Mouse (Mus musculus) ovary, postnatal 14 days (tissue): ENCODE data around the gene Sept9.
A peak's percentile ranks its signal among the peaks of the same experiment; 100 is the strongest.

Experiments
- DNase-seq: peaks from one replicate; pipeline ENCODE4 v3.0.0; 2022; ENCODE audit warnings: low spot score

Gene Sept9

GRCm38 (mm10) chr11:117176304-117176703, 23.2 kb upstream of the Sept9 start:
- DNase-seq = no peak

DNA sequence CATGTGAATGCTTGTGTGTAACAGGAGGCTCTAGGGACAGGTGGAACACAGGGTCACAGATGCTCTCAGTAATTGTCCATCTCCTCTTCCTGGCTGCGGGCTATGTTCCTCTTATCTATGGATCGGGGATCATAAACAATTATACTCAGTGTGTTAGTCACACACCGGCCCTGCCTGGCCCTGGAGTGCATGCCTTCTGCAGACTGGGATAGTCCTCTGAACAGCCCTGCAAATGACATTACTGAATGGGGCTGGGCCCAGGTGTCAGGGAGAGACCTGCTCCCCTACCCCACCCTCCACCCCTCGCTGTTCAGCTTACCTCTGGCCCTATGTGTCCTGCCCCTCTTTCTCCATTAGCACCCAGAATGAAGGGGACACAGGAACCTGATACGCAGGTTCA, 22.6 kb upstream of the Sept9 start:
- no peak for DNase-seq

GRCm38 (mm10) chr11:117177303-117177979, 22.0 kb upstream of the Sept9 start:
- DNase-seq = peak; percentile 89

DNA sequence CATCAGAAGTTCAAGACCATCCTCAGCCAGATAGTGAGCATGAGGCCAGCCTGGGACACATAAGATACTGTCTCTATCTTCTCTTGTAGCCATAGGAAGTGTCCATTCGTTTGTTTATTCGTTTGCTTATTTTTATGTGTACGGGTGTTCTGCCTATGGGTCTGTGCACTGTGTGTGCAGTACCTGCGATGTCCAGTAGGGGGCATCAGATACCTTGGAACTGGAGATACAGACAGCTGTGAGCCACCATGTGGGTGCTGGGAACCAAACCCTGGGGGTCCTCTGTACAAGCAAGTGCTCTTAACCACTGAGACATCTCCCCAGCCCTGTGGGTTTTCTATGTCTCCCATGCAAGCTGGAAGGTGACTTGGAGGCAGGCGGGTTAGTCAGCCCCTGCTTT, 19.6 kb upstream of the Sept9 start:
- no peak for DNase-seq

DNA sequence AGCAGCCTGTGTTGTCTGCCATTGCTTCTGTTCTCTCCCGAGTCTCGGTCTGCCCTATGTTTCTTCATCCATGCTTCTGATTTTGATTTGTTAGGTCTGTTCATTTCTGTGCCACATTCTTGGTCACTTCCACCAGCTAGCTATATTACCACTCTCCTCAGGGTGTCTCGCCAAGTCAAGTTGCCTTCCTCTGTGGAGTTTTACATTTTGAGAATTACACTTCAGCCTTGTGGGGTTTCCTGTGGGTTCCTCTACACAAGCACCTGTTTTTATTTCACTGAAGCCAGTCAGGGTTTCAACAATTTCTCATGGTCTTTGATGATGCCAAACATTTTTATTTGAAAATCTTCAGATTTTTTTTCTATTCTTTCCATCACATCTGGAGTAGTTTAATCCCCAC, 16.7 kb upstream of the Sept9 start:
- no peak for DNase-seq

- DNase-seq = no peak
These were observed 16.2 kb upstream of the Sept9 start for GRCm38 (mm10) chr11:117183299-117183698.

DNA sequence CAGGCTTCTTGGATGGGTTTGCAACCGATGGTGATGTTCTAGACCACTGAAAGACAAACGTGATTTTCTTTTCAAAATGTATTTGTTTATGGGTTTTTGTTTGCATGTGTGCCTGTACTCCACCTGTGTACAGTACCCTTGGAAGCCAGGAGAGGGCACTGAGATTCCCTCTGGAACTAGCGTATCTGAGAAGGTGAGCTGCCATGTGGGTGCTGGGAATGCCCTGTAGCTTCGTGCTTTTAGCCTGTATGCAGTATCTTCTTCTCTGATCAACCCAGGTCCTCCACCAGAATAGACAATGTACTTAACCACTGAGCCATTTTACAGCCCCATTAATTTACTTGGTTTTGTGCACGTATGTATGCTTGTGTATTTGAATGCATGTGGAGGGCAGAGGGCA, 15.6 kb upstream of the Sept9 start:
- DNase-seq = no peak

GRCm38 (mm10) chr11:117185076-117185933, 14.2 kb upstream of the Sept9 start:
- no peak for DNase-seq

GRCm38 (mm10) chr11:117191524-117191923, 7.9 kb upstream of the Sept9 start:
- no peak for DNase-seq

DNA sequence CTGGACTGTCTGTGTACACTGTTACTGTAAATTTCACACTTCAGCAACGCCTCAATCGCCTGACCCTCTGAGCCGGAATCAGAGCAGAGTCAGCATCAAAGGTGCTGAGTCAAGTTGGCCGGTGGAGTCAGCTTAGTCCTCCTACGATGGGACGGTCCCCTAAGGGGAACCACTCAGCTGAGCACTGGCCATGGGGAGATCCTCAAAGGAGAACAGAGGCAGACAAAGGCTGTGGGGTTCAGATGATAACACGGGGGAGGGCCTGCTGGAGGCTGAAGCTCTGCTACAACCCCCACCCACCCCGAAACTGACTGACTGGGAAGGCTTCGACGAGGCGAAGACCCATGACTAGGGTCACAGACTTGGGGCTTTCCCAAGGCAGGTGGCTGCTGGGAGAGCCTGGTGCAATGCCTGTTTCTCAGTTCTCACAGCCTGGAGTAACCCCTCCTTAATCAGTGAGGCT, 5.0 kb upstream of the Sept9 start:
- DNase-seq = no peak

GRCm38 (mm10) chr11:117195616-117196015, 3.8 kb upstream of the Sept9 start:
- no peak for DNase-seq

- no peak for DNase-seq
These were observed 2.8 kb upstream of the Sept9 start for GRCm38 (mm10) chr11:117196681-117197080.

DNA sequence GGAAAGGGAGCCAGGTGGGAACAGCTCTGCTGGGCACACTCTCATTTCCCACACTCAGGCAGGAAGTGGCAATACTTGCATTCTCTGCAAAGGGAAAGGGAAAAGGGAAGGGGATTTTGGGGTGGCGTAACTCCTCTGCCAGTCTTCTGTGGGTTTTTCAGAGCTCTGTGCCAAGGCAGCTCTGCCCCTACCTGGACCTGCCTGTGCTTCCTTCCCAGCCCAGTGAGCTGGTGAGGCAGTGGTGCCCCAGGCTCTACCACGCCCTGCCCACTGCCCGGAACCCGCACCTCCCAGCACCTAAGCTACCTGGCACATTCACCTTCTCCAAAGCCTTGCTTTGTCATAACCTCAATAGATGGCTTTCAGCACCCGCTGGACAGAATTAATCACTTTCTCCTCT, 1.3 kb upstream of the Sept9 start:
- no peak for DNase-seq

- no peak for DNase-seq
These were observed 2.4 kb downstream of the Sept9 start for GRCm38 (mm10) chr11:117201846-117202245.

DNA sequence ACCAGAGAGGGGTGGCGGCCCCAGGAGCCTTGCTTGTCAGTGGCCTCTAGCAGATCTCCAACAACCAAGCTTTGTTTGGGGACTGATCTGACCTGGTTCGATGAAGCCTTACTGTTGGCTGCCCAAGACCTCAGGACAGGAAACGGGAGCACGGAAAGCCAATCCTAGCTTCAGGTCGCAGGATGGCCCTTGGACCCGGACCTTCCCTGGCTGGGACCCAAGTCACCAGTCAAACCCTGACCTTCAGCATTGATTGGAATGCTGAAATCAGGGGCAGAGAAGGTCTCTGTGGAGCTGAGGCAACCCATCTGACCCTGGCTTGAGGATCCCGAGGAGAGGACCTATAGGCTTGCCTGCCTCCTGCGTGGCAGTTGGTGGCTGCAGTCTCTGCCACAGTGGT, 5.1 kb downstream of the Sept9 start:
- no peak for DNase-seq

GRCm38 (mm10) chr11:117205042-117205441, 5.6 kb downstream of the Sept9 start:
- DNase-seq = peak; percentile 43

GRCm38 (mm10) chr11:117205447-117205846, 6.0 kb downstream of the Sept9 start:
- no peak for DNase-seq

DNA sequence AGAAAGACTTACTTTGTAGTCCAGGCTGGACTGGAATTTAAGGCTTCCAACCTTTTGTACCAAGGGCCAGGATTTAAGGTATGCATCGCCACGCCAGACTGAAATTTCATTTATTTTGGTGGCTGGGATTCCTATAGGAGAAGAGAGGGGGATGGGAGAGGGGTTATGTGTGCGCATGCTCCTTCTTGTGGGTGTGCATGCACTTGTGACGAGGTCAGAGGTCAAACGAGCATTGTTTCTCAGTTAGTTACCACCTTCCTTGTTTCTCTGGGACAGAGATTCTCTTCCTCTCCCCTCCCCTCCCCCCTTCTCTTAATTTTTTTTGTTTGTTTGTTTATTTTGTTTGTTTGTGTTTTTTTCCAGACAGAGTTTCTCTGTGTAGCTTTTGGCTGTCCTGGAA, 8.0 kb downstream of the Sept9 start:
- DNase-seq = no peak

GRCm38 (mm10) chr11:117208151-117208673, 8.8 kb downstream of the Sept9 start:
- no peak for DNase-seq

DNA sequence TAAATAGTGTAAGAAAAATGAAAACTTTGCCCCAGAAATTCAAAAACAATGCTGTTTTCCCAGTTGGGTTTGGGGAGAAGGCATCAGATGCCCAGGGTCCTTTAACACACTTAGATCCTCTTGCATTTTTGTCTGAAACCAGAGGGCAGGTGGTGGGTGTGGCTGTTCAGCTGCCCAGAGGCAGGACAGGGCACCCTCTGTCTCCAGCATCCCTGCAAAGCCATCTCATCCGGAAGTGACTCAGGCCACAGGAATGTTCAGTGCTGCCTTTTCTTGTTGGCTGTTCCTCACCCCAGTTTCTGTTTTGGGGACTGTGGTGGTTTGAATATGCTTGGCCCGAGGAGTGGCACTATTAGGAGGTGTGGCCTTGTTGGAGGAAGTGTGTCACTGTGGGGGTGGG, 17.3 kb downstream of the Sept9 start:
- no peak for DNase-seq

GRCm38 (mm10) chr11:117218070-117218469, 18.6 kb downstream of the Sept9 start:
- no peak for DNase-seq

GRCm38 (mm10) chr11:117218498-117218897, 19.0 kb downstream of the Sept9 start:
- no peak for DNase-seq

DNA sequence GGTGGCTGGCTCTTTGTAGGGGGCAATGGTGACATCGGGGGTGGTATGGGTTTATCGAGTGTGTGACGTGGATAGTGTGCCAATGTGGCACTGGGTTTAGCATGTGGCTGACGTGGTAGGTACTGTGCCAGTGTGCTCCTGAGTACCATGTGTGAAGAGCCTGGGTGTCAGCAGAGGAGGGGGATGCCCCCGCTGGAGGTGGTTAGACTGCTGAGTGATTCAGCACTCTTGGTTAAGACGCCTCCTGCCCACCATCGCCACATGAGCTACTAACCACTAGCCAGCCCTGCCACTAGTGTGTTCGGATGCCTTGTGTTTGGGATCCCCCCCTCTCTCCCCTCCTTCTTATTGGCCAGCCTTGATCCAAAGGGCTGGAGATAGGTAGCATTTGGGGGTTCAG, 21.3 kb downstream of the Sept9 start:
- DNase-seq = no peak
